Mouse (Mus musculus) erythroblast, adult 5-6 weeks (primary cell): ENCODE data around the gene Sptbn1. TPM values are rescaled to one million over a fixed set of nuclear protein-coding genes. Genes with fewer than 3 reads are reported as not detected.

ENCODE experiments used
- ATAC-seq: replicated peaks from 2 replicates; pipeline ENCODE4 v1.8.0; 2016; ENCODE audit warnings: moderate number of reproducible peaks, mild to moderate bottlenecking, moderate TSS enrichment, inconsistent platforms; ENCODE audit not compliant: poor library complexity, low FRiP score, severe bottlenecking
- total RNA-seq, 2 experiments: library from RNA; stranded (forward) in 1 of 2; stranded (reverse) in 1 of 2; fragments of 150-400 nt in 1 of 2; fragments of 200-764, 138-1000 nt in 1 of 2; gene quantifications; 2 replicates each; pipeline versions ENCODE4 v1.2.3 to v1.2.4; 2015 to 2017; ENCODE audit warnings: low replicate concordance in 2 of 2

Sptbn1 gene
- 21.9 and 28.4 TPM in 2 replicates for total RNA-seq (2015; ENCODE audit: low replicate concordance)
- 22.6 and 27.8 TPM in 2 replicates for total RNA-seq (2017; ENCODE audit: low replicate concordance)

DNA sequence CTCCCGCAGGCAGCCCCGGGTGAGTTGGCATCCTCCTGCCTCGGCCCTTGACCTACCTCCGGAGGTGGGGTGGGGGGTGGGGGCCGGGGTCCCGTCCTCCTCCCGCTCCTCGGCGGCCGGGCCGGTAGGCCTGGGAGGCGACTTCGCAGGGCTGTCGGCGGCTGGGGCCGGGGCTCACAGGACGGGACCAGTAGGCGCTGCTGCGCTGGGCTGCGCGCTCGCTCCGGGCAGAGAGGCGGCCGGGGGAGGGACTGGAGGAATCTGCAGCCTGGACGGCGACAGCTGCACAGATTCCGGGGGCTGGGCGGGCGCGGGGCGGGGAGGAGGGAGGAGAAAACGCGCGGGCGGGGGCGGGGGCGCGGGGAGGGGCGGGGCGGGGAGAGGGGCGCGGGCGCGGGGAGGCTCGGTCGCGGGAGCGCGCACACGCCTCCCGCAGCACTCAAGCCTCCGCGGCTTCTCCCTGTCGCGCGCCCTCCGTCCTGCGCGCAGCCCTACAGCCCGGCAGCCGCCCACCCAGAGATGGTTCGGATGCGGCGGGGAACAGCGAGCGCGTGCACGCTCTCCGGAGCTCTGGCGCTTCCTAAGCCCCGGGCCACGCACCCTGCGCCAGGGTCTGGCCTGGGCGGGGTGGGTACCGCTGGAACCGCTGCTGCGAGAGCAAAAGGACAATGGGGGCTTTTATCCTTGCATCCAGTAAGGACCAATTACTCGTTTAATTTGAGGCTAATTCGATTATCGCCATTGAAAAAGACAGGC lies at the start of gene Sptbn1:
Sptbn1 (minus strand) TSS at position 284 of the 756 bp plus-strand sequence.
- no peak for ATAC-seq

DNA sequence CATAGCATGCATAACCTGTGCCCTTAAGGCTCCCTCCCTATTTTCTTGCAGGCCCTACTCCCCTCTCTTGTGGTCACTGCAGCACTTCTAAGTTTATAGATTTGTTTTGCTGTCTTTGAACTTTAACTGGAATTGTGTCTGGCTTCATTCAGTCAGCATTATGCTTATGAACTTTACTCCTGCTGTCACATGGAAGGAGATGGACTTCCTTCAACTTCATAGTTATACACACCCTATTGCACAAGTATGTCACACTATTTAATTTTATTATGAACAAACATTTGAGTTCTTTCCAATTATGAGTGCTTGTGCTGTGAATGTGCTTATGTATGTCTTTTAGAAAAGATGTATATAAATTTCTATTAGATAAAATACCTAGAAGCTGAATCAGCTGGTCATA lies 26.3 kb upstream of the Sptbn1 start:
- ATAC-seq, result no peak

DNA sequence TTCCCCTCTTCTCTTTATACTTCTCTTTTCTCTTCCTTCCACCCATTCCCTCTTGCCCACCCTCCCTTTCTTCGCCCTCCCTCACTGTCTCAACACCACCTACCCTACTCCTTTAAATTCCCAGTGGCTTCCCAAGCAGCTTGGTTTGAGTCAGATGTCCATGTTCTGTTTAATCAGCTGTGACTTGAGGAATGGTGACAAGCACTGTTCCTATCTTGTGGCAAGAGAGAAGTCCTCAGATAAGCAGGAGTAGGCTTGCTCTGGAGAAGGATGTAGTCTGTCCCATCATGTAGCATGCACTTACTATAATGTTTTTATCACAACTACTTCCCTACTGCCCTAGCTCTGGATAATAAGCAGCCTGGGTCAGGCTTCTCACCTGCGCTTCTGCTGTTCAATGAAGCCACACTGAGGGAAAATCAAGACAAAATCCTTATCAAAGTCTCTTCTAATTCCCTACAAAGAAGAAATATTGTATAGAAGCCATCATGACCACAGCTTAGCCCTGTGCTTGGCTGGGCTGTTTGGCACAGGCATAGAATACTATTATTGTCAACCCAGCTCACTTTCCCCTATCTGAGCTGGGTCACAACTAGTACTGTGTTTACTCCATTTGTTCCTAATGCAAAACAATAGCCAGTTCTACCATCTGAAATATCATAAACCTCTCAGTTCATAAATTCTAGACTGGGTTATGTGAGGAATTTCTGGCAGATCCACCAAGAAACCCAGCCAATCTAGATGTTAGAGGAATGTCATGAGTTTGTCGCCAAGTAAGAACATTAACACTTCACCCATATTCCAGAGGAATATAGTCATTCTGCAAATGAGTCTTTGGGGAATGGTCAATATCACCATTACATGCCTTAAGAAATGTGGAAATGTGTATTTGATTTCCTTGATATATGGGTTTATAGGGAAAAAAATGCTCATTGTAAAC lies 24.5 kb upstream of the Sptbn1 start:
- ATAC-seq, result no peak

DNA sequence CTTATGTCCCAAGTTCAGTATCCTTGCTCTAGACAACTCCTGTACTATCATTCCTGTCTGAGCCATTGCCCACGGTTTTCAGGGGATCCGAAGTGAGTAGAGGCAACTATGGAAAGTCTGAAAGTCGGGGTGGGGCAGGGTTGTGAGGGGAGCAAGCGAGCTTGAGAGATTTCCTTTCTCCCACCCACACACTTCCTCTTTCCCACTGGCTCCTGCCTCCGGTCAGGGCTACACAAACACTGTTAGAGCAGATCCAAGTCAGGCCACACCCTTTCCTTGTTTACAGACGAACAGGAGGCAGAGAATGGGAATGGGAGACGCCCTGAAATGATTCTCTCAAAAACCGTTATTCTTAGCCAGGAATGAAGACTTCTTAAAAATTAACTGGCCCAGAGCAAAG lies 23.2 kb upstream of the Sptbn1 start:
- no peak for ATAC-seq

DNA sequence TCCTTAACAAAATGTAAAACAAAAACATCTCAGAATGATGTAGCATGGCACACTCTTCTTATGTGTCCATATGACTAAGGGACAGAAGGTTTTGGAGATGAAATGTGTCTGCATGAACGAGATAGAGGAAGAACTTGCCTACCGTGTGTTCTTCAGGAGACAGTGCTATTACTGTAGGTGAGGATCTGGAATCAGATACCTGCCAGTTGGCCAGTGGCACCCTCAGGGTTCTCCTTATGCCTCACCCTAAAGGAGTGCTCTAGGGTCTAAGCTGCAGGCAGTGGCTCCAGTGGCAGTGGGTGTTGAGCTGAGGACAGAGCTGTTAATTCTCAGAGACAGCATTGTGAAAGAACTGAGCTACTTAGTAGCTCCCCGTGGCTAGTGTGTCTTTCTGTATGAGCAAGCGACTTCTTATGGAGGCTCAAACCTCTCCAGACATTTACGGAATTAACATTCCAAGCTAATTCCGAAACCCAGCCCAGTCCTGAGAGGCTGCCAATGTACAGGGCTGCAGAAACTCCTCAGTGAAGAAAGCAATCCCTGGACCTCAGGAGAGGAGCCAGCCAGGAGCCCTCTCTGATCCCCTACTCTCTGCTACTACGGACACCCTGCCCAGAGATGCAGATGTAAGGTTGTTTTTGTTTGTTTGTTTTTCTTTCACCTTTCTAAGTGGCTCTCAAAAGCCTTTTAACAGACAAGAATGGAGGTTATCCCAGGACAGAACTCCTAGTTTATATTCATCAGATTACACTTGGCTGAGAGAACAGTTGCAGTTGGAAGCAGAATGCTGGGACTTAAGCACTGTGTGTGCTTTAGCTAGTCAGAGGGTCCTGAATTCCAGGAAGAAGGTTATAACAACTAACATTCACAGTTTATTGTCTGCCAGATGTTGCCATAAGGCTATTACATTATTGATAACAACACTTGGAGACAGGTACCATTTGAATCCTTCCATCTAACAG lies 21.8 kb upstream of the Sptbn1 start:
- no peak for ATAC-seq

DNA sequence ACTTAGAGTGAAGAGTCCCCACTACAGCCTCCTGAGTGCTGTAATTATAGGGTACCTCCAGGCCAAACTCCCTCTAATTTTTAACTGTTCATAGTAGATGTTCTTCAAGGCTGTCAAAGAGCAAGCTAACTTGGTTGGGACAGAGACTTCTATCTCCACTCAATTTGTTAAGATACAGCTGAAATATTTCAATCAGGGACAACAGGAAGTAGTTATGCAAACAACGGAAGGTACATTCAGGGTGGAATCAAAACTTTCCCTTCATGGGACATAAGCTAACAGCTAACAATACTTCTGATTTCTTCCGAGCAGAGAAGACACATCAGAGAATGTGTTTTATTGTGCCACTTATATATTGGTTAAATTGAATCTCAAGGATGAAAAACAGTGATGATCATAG lies 20.1 kb upstream of the Sptbn1 start:
- ATAC-seq, result no peak

DNA sequence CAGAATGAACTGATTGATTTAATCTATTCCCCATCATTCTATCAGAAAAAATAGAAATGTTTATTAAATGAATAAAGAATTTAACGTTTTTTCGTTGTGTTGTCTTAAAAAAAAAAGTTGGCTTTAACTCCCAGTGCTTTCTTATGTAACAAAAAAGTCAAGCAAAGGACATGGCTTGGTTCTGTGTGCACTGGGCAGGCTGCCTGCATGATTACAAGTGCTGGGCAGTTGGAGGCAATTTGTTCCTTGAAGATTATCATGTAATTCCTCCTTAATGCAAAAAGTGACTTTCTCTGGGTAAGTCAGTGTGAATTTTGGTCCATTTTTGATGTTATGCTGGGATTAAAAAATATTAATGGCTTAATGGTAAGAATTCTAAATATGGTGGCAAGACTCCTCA lies 15.7 kb upstream of the Sptbn1 start:
- ATAC-seq, result no peak

DNA sequence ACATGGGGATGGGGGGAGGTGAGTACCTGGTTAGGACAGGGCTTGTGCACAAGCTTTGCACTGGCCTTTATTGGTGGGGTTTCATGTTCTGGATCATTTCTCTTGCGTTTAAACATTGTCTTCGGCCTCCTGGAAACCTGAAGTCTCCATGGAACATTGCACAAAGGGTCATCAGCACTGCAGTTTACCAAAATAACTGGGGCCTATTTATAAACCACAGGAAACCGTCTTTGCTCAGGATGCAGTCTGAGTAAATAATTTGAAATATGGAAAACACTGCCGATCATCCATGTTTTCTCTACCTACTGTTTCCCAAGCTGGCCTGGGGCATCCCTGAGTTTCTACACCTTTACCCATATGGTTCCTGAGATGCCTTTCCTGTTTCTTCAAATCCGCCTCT lies 13.1 kb upstream of the Sptbn1 start:
- ATAC-seq, result no peak

DNA sequence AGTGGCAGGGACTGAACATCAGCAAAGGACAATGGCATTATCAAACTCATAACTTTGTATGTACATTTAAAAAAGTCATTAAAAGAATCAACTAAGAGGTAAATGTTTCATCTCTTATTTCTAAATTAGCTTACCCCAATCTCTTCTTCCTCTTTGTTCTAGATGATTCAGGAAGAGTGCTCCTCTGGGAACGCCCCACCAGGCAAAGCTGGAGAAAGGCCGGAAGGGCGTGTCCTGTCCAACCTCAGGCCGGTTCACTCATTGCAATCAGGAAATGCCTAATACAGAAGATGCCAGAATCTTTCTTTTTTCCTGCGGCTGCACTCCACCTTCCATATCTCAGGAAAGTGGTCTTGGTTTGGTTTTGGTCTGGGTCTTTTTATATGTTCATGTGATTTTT lies 11.3 kb upstream of the Sptbn1 start:
- ATAC-seq, result no peak

DNA sequence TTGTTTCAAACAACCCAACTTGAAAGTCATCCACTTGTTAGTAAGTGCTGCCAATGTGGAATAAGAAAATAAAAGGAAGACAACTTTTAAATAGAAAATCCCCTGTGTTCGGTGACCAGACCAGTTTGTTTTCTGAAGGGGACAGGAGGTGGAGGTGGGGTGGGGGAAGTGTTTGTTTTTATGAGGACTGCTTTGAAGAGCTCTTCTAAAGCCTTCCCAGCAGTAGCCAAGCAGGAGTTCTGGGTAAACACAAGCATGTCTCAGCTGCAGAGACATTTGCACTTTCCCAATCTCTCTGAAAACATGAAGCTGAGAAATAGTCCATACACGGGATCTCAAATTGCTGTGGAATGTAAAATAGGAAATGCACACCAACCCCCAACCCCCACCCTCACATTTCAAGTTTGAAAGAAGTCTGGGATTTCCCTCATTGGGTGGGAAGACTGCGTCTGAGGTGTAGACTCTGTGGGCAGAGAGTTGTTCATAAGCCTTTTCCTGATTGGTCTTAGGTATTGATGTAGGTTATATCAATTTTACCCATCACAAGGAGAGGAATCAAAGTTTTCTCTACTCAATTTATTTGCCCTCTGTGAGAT lies 7.6 kb upstream of the Sptbn1 start:
- ATAC-seq, result no peak

DNA sequence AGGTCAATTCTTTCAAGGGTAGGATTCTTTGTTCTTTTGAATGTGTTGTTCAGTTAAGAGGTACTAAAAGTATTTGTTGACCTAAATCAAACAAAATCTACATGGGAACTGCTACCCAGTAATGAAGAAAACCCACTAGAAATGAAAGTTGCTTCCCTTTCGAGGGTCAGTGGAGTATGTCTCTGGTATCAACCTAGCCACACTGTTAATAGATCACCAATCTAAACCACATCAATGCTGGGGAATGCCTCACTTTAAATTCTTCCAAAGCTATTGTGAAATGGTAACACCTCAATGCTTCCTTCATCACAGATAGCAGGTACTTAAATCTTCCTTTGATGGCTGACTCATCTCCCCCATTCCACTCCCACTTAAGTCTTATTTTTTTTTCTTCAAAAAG lies 1.5 kb upstream of the Sptbn1 start:
- ATAC-seq, result no peak

DNA sequence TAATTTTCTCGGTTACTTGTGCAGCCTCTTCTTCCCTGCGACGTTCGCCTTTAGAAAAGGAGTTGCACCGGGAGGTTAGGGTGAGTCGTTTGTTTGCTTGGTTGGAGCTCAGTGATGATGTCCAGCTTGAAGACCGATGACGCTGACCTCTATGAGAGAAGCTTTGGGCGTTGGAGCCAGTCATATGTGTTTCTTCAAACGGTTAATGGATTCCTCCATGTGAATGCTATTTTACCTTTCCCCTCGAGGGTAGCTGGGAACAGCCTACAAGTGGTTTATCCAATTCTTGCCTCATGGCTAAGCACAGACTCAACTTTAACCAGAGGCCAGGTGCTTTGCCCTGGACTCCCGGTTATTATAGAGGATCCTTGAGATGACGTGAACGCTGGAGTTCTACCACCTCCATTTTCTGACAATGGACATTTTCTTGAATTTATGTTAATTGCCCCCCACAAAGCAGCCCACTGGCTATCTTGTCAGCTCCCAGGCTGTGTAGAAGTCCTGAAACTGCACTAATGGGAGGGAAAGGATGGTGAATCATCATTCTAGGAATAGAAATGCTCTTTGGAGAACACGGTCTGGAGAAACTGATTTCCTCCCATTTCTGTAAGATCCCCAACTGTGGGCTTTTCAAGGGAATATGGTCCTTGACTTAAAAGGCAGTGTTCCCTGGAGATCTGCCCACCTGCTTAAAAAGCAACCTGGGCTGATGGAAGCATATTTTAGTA lies 837 bp upstream of the Sptbn1 start:
- ATAC-seq, result no peak

DNA sequence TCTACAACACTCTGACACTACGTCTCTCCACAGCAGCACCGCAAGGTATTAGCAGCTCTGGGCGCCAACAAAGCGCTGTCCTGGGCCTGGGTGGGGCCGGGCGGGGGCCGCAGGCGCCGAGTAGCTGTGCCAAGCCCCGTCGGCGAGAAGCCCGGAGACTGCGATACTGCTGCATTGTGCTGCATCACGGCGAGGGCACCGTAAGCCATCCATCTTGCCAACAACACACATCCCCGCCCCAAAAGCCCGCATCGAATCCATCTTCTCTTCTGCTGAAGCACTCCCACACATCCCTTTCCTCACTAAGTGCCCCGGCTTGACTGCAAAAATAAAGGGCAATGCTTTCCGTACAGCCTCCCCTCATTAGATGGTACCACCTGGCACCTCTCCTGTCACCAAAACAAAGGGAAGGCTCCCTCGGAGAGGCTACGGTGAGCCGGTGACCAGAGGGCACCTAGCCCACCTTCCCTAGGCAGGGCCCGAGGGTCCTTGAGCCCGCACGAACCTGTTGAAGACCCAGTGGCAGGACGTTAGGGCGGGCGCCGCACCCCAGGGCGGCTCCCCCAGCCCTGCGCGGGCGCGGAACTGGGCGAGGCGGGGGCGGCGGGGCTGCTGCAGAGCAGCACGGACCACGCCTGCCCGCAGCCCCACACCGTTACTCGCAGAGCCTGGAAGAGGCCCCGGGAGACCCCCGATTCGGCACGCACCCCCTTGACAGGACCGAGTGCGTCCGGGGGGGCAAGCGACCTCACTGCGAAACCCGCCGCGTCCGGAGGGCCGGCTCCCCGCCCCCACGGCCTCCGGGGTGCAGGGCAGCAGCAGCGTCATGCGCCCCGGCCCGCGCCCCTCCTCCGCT lies 711 bp downstream of the Sptbn1 start:
- ATAC-seq, result no peak

DNA sequence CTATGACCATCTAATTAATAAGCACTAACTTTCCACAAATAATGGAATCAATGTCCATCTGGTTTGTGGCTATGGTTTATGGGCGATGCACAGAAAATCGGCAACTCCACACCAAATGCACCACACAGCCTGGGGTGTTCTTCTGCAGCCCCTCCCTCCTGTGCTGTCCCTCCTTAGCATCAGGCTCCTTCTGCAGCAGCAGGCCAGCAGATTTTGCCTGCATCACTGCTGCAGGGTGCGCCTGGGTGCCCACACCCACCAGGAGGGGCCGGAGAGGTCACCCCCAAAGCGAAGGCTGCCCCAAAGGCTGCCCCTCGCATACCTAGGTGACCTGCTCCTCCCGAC lies 1.3 kb downstream of the Sptbn1 start:
- no peak for ATAC-seq

DNA sequence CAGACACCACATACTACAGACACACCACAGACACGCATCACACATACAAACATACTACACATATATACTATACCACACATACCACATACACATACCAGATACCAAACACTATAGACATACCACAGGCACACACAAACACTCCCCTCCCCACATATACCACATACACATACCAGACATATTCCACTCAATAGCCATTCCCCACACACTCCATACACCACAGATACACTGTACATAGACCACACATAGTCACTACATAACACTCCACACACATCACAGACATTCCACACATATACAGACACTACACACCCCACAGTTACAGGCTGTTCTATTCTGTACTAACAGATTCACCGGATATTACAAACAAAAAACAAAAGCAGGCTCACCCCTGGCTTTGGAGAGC lies 2.3 kb downstream of the Sptbn1 start:
- no peak for ATAC-seq

DNA sequence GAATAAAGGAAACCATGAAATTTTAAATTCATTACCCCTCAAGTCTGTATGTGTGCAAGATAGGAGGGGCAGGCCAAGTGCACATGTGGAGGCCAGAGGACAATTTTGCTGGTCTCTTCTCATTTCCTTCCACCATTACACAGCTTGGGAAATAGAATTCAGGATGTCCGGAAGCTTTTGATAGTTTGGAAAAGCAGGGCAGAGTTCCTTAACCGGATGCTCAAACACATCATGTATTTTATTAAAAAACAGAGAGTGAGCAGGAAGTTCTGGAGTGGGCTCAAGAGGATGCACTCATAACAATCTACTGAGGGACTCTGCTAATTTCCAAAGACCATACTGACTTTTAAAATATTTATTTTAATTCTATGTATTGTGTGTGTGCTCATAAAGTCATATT lies 4.3 kb downstream of the Sptbn1 start:
- ATAC-seq, result no peak

DNA sequence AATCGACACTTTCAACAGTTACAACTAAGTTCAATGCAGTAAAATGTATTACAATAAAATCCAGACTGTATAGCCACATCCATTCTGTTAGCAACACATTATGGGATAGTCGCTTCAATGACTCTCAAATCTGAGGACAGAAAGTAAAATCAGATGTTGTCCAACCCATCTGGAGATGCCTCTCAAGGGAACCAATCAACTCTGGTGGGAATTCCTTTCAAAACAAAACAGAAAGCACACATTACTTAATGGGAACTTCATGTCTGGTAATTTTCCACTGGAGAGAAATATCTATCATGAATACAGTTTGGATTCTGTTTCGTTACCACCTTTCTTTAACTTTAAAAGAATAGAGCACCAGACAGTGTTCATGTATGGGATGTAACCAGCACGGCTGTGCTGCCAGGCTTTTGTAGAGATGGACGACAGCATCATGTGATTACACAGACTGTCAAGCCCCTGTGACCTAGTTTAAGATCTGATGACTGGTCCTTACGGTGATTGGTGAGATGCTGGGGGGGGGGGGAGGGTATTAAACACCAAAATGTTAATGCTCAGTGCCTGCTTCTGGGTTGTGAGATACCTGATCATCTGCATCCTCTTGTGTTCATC lies 9.1 kb downstream of the Sptbn1 start:
- ATAC-seq, result no peak

DNA sequence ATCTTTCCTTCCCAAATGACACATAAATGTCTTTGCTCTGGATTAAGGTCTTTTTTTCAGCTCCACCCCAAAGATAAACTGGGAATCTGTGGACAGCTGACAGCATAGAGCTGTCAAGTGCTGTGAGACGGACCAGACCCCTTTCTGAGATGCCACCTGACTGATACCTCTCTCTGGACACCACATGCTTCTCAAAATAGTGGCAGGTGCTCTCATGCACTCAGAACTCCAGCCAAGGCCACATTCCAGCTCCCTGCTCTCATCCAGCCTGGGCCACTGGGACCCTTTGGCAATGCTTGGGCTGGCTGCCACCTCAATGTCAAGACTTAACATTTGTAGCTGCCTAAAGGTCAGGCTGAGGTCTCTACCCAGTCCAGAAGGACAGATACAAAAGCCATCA lies 10.2 kb downstream of the Sptbn1 start:
- ATAC-seq, result no peak
